Mouse (Mus musculus) limb, embryonic 14.5 days (tissue): ENCODE results near the gene Dnaic1. TPM values are rescaled to one million over a fixed set of nuclear protein-coding genes. Genes with fewer than 3 reads are reported as not detected.

Experiments
- ATAC-seq: fragments of 200-750 bp; cut with Nextera tagmentation; 2 replicates; pipeline ENCODE4 v1.8.0; 2017; ENCODE audit warnings: low read depth, moderate number of reproducible peaks, moderate TSS enrichment; ENCODE audit not compliant: low FRiP score
- DNase-seq: peaks from one replicate; pipeline ENCODE4 v3.0.0-alpha.2; 2015; ENCODE audit warnings: low spot score
- H3K27ac ChIP-seq: fragments of 300-500 bp; sonication (generic); replicated peaks from 2 replicates; pipeline ENCODE4 v1.5.1; 2014; ENCODE audit warnings: low read depth, mild to moderate bottlenecking, low read length, moderate library complexity, mixed read lengths
- H3K27me3 ChIP-seq: fragments of 300-500 bp; sonication (generic); 2 replicates; pipeline ENCODE4 v1.6.1; 2014; ENCODE audit warnings: low read length, mixed read lengths; ENCODE audit not compliant: control insufficient read depth, insufficient read depth
- H3K36me3 ChIP-seq: fragments of 300-500 bp; sonication (generic); 2 replicates; pipeline ENCODE4 v1.6.1; 2014; ENCODE audit warnings: mild to moderate bottlenecking, low read length, moderate library complexity, mixed read lengths; ENCODE audit not compliant: control insufficient read depth, insufficient read depth
- H3K4me1 ChIP-seq: fragments of 300-500 bp; sonication (generic); 2 replicates; pipeline ENCODE4 v1.6.1; 2014; ENCODE audit warnings: antibody characterized with exemption, low read length, mixed read lengths; ENCODE audit not compliant: control insufficient read depth, insufficient read depth
- H3K4me2 ChIP-seq: fragments of 300-500 bp; sonication (generic); replicated peaks from 2 replicates; pipeline ENCODE4 v1.6.1; 2014; ENCODE audit warnings: low read depth, mild to moderate bottlenecking, low read length, moderate library complexity; ENCODE audit not compliant: severe bottlenecking
- H3K4me3 ChIP-seq: fragments of 300-500 bp; sonication (generic); replicated peaks from 2 replicates; pipeline ENCODE4 v1.5.1; 2014; ENCODE audit warnings: low read length
- H3K9ac ChIP-seq: fragments of 300-500 bp; sonication (generic); 2 replicates; pipeline ENCODE4 v1.6.1; 2014; ENCODE audit warnings: mild to moderate bottlenecking, low read depth, low read length, moderate library complexity; ENCODE audit not compliant: severe bottlenecking
- H3K9me3 ChIP-seq: fragments of 300-500 bp; sonication (generic); 2 replicates; pipeline ENCODE4 v1.6.1; 2016; ENCODE audit warnings: low read length; ENCODE audit not compliant: control insufficient read depth
- POLR2A ChIP-seq: fragments of 200-500 bp; IDR thresholded peaks from 2 replicates; pipeline ENCODE4 v1.8.0; 2012; ENCODE audit warnings: inconsistent platforms, mild to moderate bottlenecking, moderate library complexity, borderline replicate concordance; ENCODE audit not compliant: insufficient read depth, insufficient read length; ENCODE audit errors: extremely low read depth
- WGBS: fragments of 180-500 bp; shearing (Covaris S2); extraction: QIAGEN DNeasy Blood & Tissue Kit; methylation state at CpG from one replicate; pipeline ENCODE4 v1.1.7; 2014; 5-methylcytosine and 5-hydroxymethylcytosine counted together
- polyA plus RNA-seq, 2 experiments: library from polyadenylated mRNA; depleted of rRNA in 1 of 2; stranded (reverse) in 1 of 2; unstranded in 1 of 2; fragments of >200 nt; fragmentation: Nextera tagmentation in 1 of 2; extraction: Ambion mirVana in 1 of 2; gene quantifications; 2 replicates each; pipeline versions ENCODE4 v1.2.1 to v1.2.3; 2012 to 2014

Dnaic1 gene
- polyA plus RNA-seq, 2 experiments, result 0.67 to 0.78 TPM

DNA sequence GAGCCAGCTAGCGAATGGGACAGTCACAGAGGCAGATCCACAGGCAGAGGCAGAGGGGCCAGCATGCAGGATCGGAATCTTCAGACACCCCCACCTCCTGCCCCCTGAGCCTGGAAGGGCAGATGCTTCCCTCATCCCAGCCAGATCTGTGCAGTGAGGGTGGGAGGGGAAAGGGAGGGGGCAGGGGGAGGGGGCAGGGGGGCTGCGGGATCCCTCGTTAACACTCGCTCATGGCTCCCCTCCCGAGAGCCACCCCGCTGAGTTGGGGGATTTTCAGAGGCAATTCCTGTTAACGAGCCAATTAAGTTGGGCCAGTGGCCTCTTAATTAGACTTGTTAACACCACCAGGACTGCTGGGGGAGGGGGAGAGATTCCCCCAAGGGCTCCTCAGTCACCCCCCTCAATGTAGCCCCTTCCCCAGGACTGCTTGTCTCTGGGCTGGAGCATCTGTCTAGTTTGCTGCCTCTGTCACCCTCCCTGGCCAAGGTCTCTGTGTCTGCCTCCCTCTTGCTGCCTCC lies 102.4 kb downstream of the Dnaic1 start:
- 8% methylated on average over 8 of the region's 8 CpGs for WGBS
- Histone ChIP-seq H3K9me3 (no peaks in the 10 kb centered on the region), H3K36me3 (no peaks in the 10 kb centered on the region), H3K4me1 (peaks cover 14% of the 10 kb centered on the region), H3K4me2 (no peak overlapping the region), H3K27ac (no peak overlapping the region), H3K9ac (no peak overlapping the region), H3K27me3 (peaks cover 57% of the 10 kb centered on the region), H3K4me3 (no peak overlapping the region)
- DNase-seq, result no peak
- ATAC-seq, result peak; percentile 59
- no peak for TF ChIP-seq POLR2A

DNA sequence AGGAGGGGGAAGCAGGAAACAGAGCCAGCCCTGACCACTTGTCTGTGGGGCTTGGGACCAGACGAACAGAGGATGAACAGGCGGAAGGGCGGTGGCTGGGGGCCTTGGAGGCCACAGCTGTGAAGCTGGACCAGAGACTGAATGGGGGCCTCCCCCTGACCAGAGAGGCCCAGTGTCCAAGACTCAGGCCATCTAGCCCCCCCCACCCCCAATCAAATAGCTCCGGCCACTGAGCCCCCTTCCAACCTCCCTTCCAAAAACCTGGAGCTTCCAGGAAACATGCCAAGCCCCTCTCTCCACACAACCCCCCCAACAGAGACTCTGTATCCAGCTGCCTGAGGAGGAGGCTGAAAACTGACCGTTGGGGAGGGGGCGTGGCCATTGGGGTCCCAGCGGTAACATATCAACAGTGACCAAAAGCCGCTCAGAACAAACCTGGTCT lies 103.0 kb downstream of the Dnaic1 start:
- Histone ChIP-seq H3K4me3 (no peak overlapping the region), H3K4me1 (peaks cover 18% of the 10 kb centered on the region), H3K27ac (no peak overlapping the region), H3K9ac (no peak overlapping the region), H3K27me3 (peaks cover 53% of the 10 kb centered on the region), H3K4me2 (no peak overlapping the region), H3K36me3 (no peaks in the 10 kb centered on the region), H3K9me3 (no peaks in the 10 kb centered on the region)
- 24% methylated on average over 8 of the region's 8 CpGs for WGBS
- TF ChIP-seq POLR2A, result no peak
- ATAC-seq (peak; percentile 32), DNase-seq (no peak)

DNA sequence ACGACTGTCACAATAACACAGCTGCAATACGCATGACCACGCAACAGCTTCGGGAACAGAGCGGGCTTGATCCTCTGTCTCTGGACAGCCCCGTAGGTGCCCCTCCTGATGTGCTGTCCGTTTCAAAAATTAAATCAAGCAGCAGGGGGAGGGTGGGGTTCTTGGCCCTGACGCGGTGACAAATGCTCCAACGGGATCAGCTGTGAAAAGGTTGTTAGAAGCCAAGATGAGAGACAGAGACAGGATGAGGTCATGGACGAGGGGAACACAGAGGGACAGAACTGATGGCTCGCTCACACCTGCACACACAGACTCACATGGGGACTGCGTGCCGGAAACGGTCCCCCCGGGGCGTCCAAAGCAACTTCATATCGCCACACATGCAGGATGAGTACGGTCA lies 103.6 kb downstream of the Dnaic1 start:
- TF ChIP-seq POLR2A, result no peak
- no peak for DNase-seq
- Histone ChIP-seq H3K9ac (no peak overlapping the region), H3K4me3 (no peak overlapping the region), H3K36me3 (no peaks in the 10 kb centered on the region), H3K27me3 (peaks cover 47% of the 10 kb centered on the region), H3K4me1 (peaks cover 18% of the 10 kb centered on the region), H3K4me2 (no peak overlapping the region), H3K9me3 (no peaks in the 10 kb centered on the region), H3K27ac (no peak overlapping the region)
- no peak for ATAC-seq
- WGBS, result 65% methylated on average over 19 of the region's 19 CpGs

DNA sequence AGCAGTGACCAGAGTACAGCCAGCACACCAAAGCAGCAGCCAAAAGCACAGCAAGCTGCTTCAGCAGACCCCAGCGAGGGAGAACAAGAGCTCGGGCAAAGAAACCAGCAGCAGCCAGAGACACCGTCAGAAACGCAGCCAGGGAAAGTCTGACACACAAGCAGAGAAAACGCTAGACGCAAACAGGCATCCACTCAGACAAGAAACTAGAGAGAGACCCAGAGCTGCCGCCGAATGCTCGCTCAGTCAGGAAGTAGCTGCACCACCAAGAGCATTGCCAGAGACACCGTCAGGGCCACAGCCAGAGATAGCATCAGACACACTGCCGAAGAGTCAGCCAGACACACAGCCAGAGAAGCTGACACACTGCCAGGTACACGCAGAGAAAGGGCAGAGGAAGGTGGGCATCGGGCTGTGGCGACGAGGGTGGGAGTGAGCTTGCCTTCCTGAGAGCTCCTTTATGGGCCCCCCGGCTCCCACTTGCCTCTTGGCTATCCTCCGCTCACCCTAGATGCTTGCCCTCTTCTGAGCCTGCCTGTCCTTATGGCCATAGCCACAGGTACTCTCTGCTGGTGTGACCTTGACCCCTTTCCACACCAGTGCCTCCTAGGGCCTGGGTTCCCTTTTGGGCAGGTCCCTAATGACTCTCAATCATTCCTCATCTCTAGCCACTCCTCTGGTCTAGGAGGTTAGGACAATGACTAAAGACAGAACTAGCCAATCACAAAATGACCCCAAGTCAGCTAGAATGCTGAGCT lies 106.9 kb downstream of the Dnaic1 start:
- H3K9ac ChIP-seq, result no peak overlapping the region
- peaks cover 44% of the 10 kb centered on the region for H3K27me3 ChIP-seq
- 50% methylated on average over 17 of the region's 17 CpGs for WGBS
- no peak for TF ChIP-seq POLR2A
- H3K27ac ChIP-seq, result no peak overlapping the region
- H3K36me3 ChIP-seq, result no peaks in the 10 kb centered on the region
- H3K4me3 ChIP-seq, result no peak overlapping the region
- ATAC-seq (no peak), DNase-seq (no peak)
- H3K4me2 ChIP-seq, result no peak overlapping the region
- peaks cover 22% of the 10 kb centered on the region for H3K4me1 ChIP-seq
- H3K9me3 ChIP-seq, result no peaks in the 10 kb centered on the region

DNA sequence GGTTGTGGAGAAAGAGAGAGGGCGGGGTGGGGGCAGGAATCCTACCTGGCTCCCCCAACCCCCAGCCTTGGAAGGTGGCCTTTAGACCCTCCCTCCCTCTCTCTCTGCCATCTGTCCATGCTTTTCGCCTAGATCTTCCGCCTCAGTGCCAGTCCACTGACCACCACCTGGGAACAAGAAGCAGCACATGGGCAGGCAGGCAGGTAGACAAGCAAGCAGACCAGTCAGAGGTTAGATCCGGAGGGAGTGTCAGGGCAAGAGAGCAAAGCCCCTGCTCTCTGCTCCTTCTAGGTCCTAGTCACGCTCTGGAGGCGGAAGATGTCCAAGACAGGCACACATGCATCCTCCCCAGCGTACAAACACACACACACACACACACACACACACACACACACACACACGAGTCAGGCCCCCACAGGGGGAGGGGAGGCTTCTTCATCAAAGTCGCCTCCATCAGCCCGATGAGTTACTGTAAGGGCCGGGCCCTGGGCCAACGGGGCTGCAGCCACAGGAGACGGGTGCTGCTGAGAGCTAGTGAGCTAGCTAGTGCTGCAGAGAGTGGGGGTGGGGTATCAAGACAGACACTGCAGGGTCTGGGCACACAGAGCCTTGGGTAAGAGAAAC lies 107.5 kb downstream of the Dnaic1 start:
- H3K4me2 ChIP-seq, result no peak overlapping the region
- peaks cover 45% of the 10 kb centered on the region for H3K27me3 ChIP-seq
- no peaks in the 10 kb centered on the region for H3K9me3 ChIP-seq
- WGBS, result 41% methylated on average over 12 of the region's 13 CpGs
- no peak for TF ChIP-seq POLR2A
- ATAC-seq (no peak), DNase-seq (no peak)
- no peaks in the 10 kb centered on the region for H3K36me3 ChIP-seq
- peaks cover 16% of the 10 kb centered on the region for H3K4me1 ChIP-seq
- no peak overlapping the region for H3K9ac ChIP-seq
- no peak overlapping the region for H3K27ac ChIP-seq
- no peak overlapping the region for H3K4me3 ChIP-seq
